16 mouse cellular contexts compared by ENCODE assay signal in the genomic region with DNA sequence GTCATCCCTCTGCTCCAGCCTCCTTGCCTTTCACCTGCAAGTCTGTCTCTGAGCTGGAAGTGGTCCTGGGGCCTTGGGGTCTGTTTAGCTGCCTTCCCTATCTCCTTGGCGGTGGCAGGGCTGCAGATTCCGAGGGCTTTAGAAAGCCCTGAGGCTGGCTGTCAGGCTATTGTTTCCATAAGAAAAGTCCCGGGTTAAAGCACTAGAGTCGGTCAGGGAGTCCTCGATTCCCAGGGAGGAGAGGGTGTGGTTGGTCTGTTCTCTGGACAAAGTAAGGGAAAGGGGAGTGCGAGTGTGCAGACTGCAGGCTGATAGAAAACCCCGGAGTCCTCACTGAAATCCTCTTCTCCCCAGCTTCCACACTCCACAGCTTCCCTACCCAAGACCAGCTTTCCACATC. TPM values are rescaled to one million over a fixed set of nuclear protein-coding genes. Genes with fewer than 3 reads are reported as not detected.
DNase-seq lines count a peak whose midpoint lies in the region; ATAC-seq lines count a peak whose summit lies in the region.
"Had no signal": no experiment of that assay in that cellular context is flagged by ENCODE, and none has a peak within 500 bp of the region (broad histone marks: within the 10 kb centered on the region; RNA-seq: fewer than 3 reads in every experiment).

No protein-coding gene starts in this region.

- no peak overlapping the region for H3K4me3 ChIP-seq in kidney, embryonic 16.5 days (ENCODE audit: low read length)
- H3K4me3 ChIP-seq in forebrain, embryonic 12.5 days (replicated peaks), result peak overlapping the region; percentile 23
- 0 out of 2 replicates have a peak overlapping the region, but pooled peaks have one; percentile 2 for H3K4me3 ChIP-seq in hindbrain, embryonic 15.5 days
- H3K4me3 ChIP-seq in neural tube, embryonic 15.5 days (replicated peaks), result no peak overlapping the region
- H3K4me3 ChIP-seq: embryonic facial prominence, embryonic 13.5 days; myocyte had no signal

- WGBS in kidney, embryonic 16.5 days, result 55% methylated on average over 7 of the region's 7 CpGs
- 9% methylated on average over 7 of the region's 7 CpGs for WGBS in forebrain, embryonic 12.5 days
- WGBS in hindbrain, embryonic 15.5 days, result 9% methylated on average over 7 of the region's 7 CpGs
- 27% methylated on average over 7 of the region's 7 CpGs for WGBS in neural tube, embryonic 15.5 days

- 0 out of 2 replicates have a peak, but pooled peaks cover 2% of the 10 kb centered on the region for H3K36me3 ChIP-seq in kidney, embryonic 16.5 days (ENCODE audit: insufficient read depth, low read length)
- H3K36me3 ChIP-seq in forebrain, embryonic 12.5 days (replicated peaks), result no peaks in the 10 kb centered on the region
- H3K36me3 ChIP-seq in hindbrain, embryonic 15.5 days, result no peaks in the 10 kb centered on the region; the same call in 1 of the 2 replicates
- peaks cover 12% of the 10 kb centered on the region for H3K36me3 ChIP-seq in neural tube, embryonic 15.5 days
- H3K36me3 ChIP-seq: embryonic facial prominence, embryonic 13.5 days had no signal

- H3K27ac ChIP-seq in kidney, embryonic 16.5 days (ENCODE audit: low read length), result no peak overlapping the region
- H3K27ac ChIP-seq in forebrain, embryonic 12.5 days, result no peak overlapping the region; the same call in 1 of the 2 replicates
- no peak overlapping the region for H3K27ac ChIP-seq in hindbrain, embryonic 15.5 days (replicated peaks)
- 0 out of 2 replicates have a peak overlapping the region, but pooled peaks have one; percentile 13 for H3K27ac ChIP-seq in neural tube, embryonic 15.5 days (replicated peaks)
- H3K27ac ChIP-seq: embryonic facial prominence, embryonic 13.5 days had no signal

- ATAC-seq in kidney, embryonic 16.5 days (ENCODE audit: low FRiP score, low TSS enrichment), result no peak
- ATAC-seq in forebrain, embryonic 12.5 days (ENCODE audit: low FRiP score), result no peak
- no peak for ATAC-seq in hindbrain, embryonic 15.5 days (ENCODE audit: low FRiP score, low read depth)
- ATAC-seq in neural tube, embryonic 15.5 days (ENCODE audit: low FRiP score), result no peak

- H3K4me1 ChIP-seq in kidney, embryonic 16.5 days (ENCODE audit: insufficient read depth, low read length), result peaks cover 27% of the 10 kb centered on the region
- H3K4me1 ChIP-seq in forebrain, embryonic 12.5 days, result peaks cover 50% of the 10 kb centered on the region
- H3K4me1 ChIP-seq in hindbrain, embryonic 15.5 days (replicated peaks), result peaks cover 42% of the 10 kb centered on the region
- peaks cover 44% of the 10 kb centered on the region for H3K4me1 ChIP-seq in neural tube, embryonic 15.5 days

- H3K27me3 ChIP-seq in kidney, embryonic 16.5 days (ENCODE audit: insufficient read depth, low read length), result no peaks in the 10 kb centered on the region
- H3K27me3 ChIP-seq in forebrain, embryonic 12.5 days, result 0 out of 2 replicates have a peak, but pooled peaks cover 4% of the 10 kb centered on the region
- no peaks in the 10 kb centered on the region for H3K27me3 ChIP-seq in hindbrain, embryonic 15.5 days
- H3K27me3 ChIP-seq in neural tube, embryonic 15.5 days (replicated peaks), result no peaks in the 10 kb centered on the region

- H3K9me3 ChIP-seq in kidney, embryonic 16.5 days (ENCODE audit: low read length), result no peaks in the 10 kb centered on the region
- no peaks in the 10 kb centered on the region for H3K9me3 ChIP-seq in forebrain, embryonic 12.5 days
- H3K9me3 ChIP-seq in hindbrain, embryonic 15.5 days, result no peaks in the 10 kb centered on the region
- H3K9me3 ChIP-seq in neural tube, embryonic 15.5 days (replicated peaks), result no peaks in the 10 kb centered on the region
- H3K9me3 ChIP-seq: embryonic facial prominence, embryonic 13.5 days had no signal

- no peak overlapping the region for H3K4me2 ChIP-seq in kidney, embryonic 16.5 days (replicated peaks; ENCODE audit: low read depth, low read length)
- H3K4me2 ChIP-seq in forebrain, embryonic 12.5 days, result peak overlapping the region; percentile 42
- peak overlapping the region; percentile 29 for H3K4me2 ChIP-seq in hindbrain, embryonic 15.5 days
- peak overlapping the region; percentile 5; the same call in 1 of the 2 replicates for H3K4me2 ChIP-seq in neural tube, embryonic 15.5 days
- H3K4me2 ChIP-seq: embryonic facial prominence, embryonic 13.5 days had no signal

- DNase-seq in kidney, postnatal 4 days, result no peak
- no peak for DNase-seq in c-Kit-positive CD71-positive TER-119-positive erythroid progenitor cells, embryonic 14.5 days (ENCODE audit: low spot score)
- no peak for DNase-seq in right cerebral cortex, postnatal 25 days
- DNase-seq in spleen, postnatal 14 days (ENCODE audit: low spot score in 2 of 2), result no peak
- DNase-seq: adrenal gland, postnatal 36 days; cerebellum, postnatal 36 days; heart, postnatal 4 days; kidney, adult 2 months; lung, adult 18-20 months; lung, postnatal 4 days had no signal

- 0 out of 2 replicates have a peak overlapping the region, but pooled peaks have one; percentile 8 for H3K9ac ChIP-seq in kidney, embryonic 16.5 days (replicated peaks; ENCODE audit: low read length)
- H3K9ac ChIP-seq in forebrain, embryonic 12.5 days, result peak overlapping the region; percentile 41
- no peak overlapping the region for H3K9ac ChIP-seq in hindbrain, embryonic 15.5 days
- peak overlapping the region; percentile 28; the same call in 1 of the 2 replicates for H3K9ac ChIP-seq in neural tube, embryonic 15.5 days (replicated peaks)
- H3K9ac ChIP-seq: embryonic facial prominence, embryonic 13.5 days had no signal

RNA-seq across cellular contexts. Expression of gene Vat1, which starts 4.2 kb away (rescaled TPM):
- 36.5 and 39.3 TPM in 2 replicates for polyA plus RNA-seq in kidney, embryonic 16.5 days (2015; fragmentation: Nextera tagmentation; extraction: Ambion mirVana)
- polyA plus RNA-seq in forebrain, embryonic 12.5 days (2016; fragmentation: Nextera tagmentation; extraction: Ambion mirVana), result 62.9 and 65.4 TPM in 2 replicates
- 123 and 135 TPM in 2 replicates for polyA plus RNA-seq in hindbrain, embryonic 15.5 days (2015; fragmentation: Nextera tagmentation; extraction: Ambion mirVana)
- 95.4 and 105 TPM in 2 replicates for polyA plus RNA-seq in neural tube, embryonic 15.5 days (2015; fragmentation: Nextera tagmentation; extraction: Ambion mirVana)

RNA-seq across cellular contexts. Expression of gene Rnd2, which starts 5.4 kb away (rescaled TPM):
- polyA plus RNA-seq in kidney, embryonic 16.5 days (2015; fragmentation: Nextera tagmentation; extraction: Ambion mirVana), result 10.9 and 11.3 TPM in 2 replicates
- polyA plus RNA-seq in forebrain, embryonic 12.5 days (2016; fragmentation: Nextera tagmentation; extraction: Ambion mirVana), result 101 and 105 TPM in 2 replicates
- polyA plus RNA-seq in hindbrain, embryonic 15.5 days (2015; fragmentation: Nextera tagmentation; extraction: Ambion mirVana), result 85.3 and 86.0 TPM in 2 replicates
- polyA plus RNA-seq in neural tube, embryonic 15.5 days (2015; fragmentation: Nextera tagmentation; extraction: Ambion mirVana), result 63.6 and 71.7 TPM in 2 replicates

RNA-seq across cellular contexts. Expression of gene Ifi35, which starts 22.0 kb away (rescaled TPM):
- polyA plus RNA-seq in kidney, embryonic 16.5 days (2015; fragmentation: Nextera tagmentation; extraction: Ambion mirVana), result 17.9 and 18.6 TPM in 2 replicates
- polyA plus RNA-seq in forebrain, embryonic 12.5 days (2016; fragmentation: Nextera tagmentation; extraction: Ambion mirVana), result 2.2 TPM in 2 replicates
- 4.3 and 5.2 TPM in 2 replicates for polyA plus RNA-seq in hindbrain, embryonic 15.5 days (2015; fragmentation: Nextera tagmentation; extraction: Ambion mirVana)
- polyA plus RNA-seq in neural tube, embryonic 15.5 days (2015; fragmentation: Nextera tagmentation; extraction: Ambion mirVana), result 3.9 and 17.0 TPM in 2 replicates

RNA-seq across cellular contexts. Expression of gene Rpl27, which starts 28.1 kb away (rescaled TPM):
- 267 and 290 TPM in 2 replicates for polyA plus RNA-seq in kidney, embryonic 16.5 days (2015; fragmentation: Nextera tagmentation; extraction: Ambion mirVana)
- 354 and 378 TPM in 2 replicates for polyA plus RNA-seq in forebrain, embryonic 12.5 days (2016; fragmentation: Nextera tagmentation; extraction: Ambion mirVana)
- 228 and 230 TPM in 2 replicates for polyA plus RNA-seq in hindbrain, embryonic 15.5 days (2015; fragmentation: Nextera tagmentation; extraction: Ambion mirVana)
- 245 and 254 TPM in 2 replicates for polyA plus RNA-seq in neural tube, embryonic 15.5 days (2015; fragmentation: Nextera tagmentation; extraction: Ambion mirVana)

RNA-seq across cellular contexts. Expression of gene Ptges3l, which starts 45.1 kb away (rescaled TPM):
- 10.1 and 10.9 TPM in 2 replicates for polyA plus RNA-seq in kidney, embryonic 16.5 days (2015; fragmentation: Nextera tagmentation; extraction: Ambion mirVana)
- polyA plus RNA-seq in forebrain, embryonic 12.5 days (2016; fragmentation: Nextera tagmentation; extraction: Ambion mirVana), result 2.1 and 2.5 TPM in 2 replicates
- polyA plus RNA-seq in hindbrain, embryonic 15.5 days (2015; fragmentation: Nextera tagmentation; extraction: Ambion mirVana), result 3.0 and 4.0 TPM in 2 replicates
- polyA plus RNA-seq in neural tube, embryonic 15.5 days (2015; fragmentation: Nextera tagmentation; extraction: Ambion mirVana), result 4.3 and 4.5 TPM in 2 replicates

Comparison
In these comparisons a context has a peak if more than half of its experiments do, and no peak if none do; other contexts are left out.
1. H3K4me3 ChIP-seq: peak in forebrain, embryonic 12.5 days (single experiment) and hindbrain, embryonic 15.5 days (single experiment); none in kidney, embryonic 16.5 days (single experiment) and neural tube, embryonic 15.5 days (single experiment).